Mouse (Mus musculus) heart, embryonic 14.5 days (tissue): ENCODE data around the gene Sgsm3. TPM values are rescaled to one million over a fixed set of nuclear protein-coding genes. Genes with fewer than 3 reads are reported as not detected.
A peak's percentile ranks its signal among the peaks of the same experiment; 100 is the strongest.
"Not testable (repeated sequence)": the region's sequence is repeated elsewhere in the genome, so short reads cannot be mapped to it uniquely, and the experiment has no call there.

ENCODE experiments used
- ATAC-seq: fragments of 200-750 bp; cut with Nextera tagmentation; 2 replicates; pipeline ENCODE4 v1.8.0; 2017; ENCODE audit warnings: low read depth, moderate TSS enrichment; ENCODE audit not compliant: insufficient number of reproducible peaks, insufficient read depth, low FRiP score
- H3K27ac ChIP-seq, 2 experiments: fragments of 200-500 bp in 1 of 2; fragments of 300-500 bp in 1 of 2; sonication (generic) in 1 of 2; replicated peaks in 1 of 2; 2 replicates each; pipeline ENCODE4 v1.5.1; 2012 to 2014; ENCODE audit warnings: low read depth in 2 of 2, low read length in 2 of 2, control low read depth in 1 of 2, mild to moderate bottlenecking in 1 of 2, mixed read lengths in 1 of 2; ENCODE audit not compliant: control insufficient read depth in 1 of 2, insufficient read depth in 1 of 2
- H3K27me3 ChIP-seq: fragments of 300-500 bp; sonication (generic); 2 replicates; pipeline ENCODE4 v1.6.1; 2014; ENCODE audit warnings: mild to moderate bottlenecking, low read length, control low read depth; ENCODE audit not compliant: control insufficient read depth, insufficient read depth
- H3K36me3 ChIP-seq: fragments of 300-500 bp; sonication (generic); 2 replicates; pipeline ENCODE4 v1.6.1; 2014; ENCODE audit warnings: mild to moderate bottlenecking, control low read depth, low read length, mixed read lengths; ENCODE audit not compliant: control insufficient read depth, insufficient read depth
- H3K4me1 ChIP-seq, 2 experiments: fragments of 200-500 bp in 1 of 2; fragments of 300-500 bp in 1 of 2; sonication (generic) in 1 of 2; 2 replicates each; pipeline ENCODE4 v1.6.1; 2012 to 2014; ENCODE audit warnings: low read length in 2 of 2, control low read depth in 1 of 2, mixed read lengths in 1 of 2; ENCODE audit not compliant: control insufficient read depth in 2 of 2, insufficient read depth in 2 of 2
- H3K4me2 ChIP-seq: fragments of 300-500 bp; sonication (generic); 2 replicates; pipeline ENCODE4 v1.6.1; 2014; ENCODE audit warnings: mild to moderate bottlenecking, low read length
- H3K4me3 ChIP-seq, 2 experiments: fragments of 200-500 bp in 1 of 2; fragments of 300-500 bp in 1 of 2; sonication (generic) in 1 of 2; 2 replicates each; pipeline ENCODE4 v1.5.1; 2012 to 2014; ENCODE audit warnings: low read length in 2 of 2, mild to moderate bottlenecking in 2 of 2, control low read depth in 1 of 2, low read depth in 1 of 2, moderate library complexity in 1 of 2; ENCODE audit not compliant: control insufficient read depth in 1 of 2, insufficient read depth in 1 of 2
- H3K9ac ChIP-seq: fragments of 300-500 bp; sonication (generic); 2 replicates; pipeline ENCODE4 v1.6.1; 2014; ENCODE audit warnings: mild to moderate bottlenecking, low read length
- H3K9me3 ChIP-seq: fragments of 300-500 bp; sonication (generic); 2 replicates; pipeline ENCODE4 v1.6.1; 2016; ENCODE audit warnings: low read length, control low read depth; ENCODE audit not compliant: control insufficient read depth
- WGBS: fragments of 180-500 bp; shearing (Covaris S2); extraction: QIAGEN DNeasy Blood & Tissue Kit; methylation state at CpG from one replicate; pipeline ENCODE4 v1.1.7; 2014; 5-methylcytosine and 5-hydroxymethylcytosine counted together
- polyA plus RNA-seq: library from polyadenylated mRNA; unstranded; fragments of >200 nt; fragmentation: Nextera tagmentation; extraction: Ambion mirVana; gene quantifications from 2 replicates; pipeline ENCODE4 v1.2.1, GENCODE M21; 2014

Sgsm3 gene
- polyA plus RNA-seq = 9.4 and 13.8 TPM in 2 replicates

DNA sequence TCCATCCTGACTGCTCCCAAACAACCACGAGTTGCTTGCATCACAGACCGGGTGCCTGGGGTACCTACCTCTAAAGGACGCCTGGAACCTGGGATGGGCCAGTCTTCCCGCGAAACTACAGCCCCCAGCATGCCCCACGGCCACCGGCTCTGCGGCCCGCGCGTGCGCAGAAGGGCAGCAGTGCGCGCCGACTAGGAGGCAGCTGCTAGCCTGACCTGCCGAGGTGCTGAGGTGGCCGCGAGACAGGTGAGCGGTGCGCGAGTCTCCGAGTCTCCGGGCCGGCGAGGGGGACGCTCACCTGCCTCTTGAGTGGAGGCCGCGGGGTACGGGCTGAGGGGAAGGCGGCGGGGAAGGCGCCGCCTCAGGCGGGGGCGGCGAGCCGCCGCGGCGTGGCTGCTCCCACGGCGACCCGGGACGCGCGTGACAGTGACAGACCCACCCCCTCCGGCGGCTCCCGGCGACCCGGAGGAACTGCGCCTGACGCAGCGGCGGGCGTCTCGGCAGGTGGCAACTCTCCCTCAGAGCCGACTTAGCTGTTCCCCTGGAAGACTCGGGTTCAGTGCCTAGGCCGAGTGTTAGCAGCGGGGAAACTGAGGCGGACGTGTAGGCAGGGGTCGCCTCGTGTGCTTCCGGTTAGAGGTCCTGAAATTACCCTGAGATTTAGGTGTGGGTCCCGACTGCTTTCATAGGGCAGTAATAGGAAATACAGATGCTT, at the start of gene Sgsm3:
Gene Sgsm3 (plus strand): TSS at position 146 of the 715 bp plus-strand sequence.
- no peaks in the 10 kb centered on the region for H3K36me3 ChIP-seq
- H3K4me2 ChIP-seq = peak within 1 kb of the TSS; percentile 79
- peak; percentile 68; the same call in 1 of the 2 replicates for ATAC-seq
- peaks cover 0 to 10% of the 10 kb centered on the region in 2 experiments; a peak in 1 of 4 replicates for H3K4me1 ChIP-seq
- H3K9me3 ChIP-seq = no peaks in the 10 kb centered on the region
- H3K9ac ChIP-seq = peak within 1 kb of the TSS; percentile 88
- 0 out of 4 replicates have a peak within 1 kb of the TSS, but pooled peaks of 1 of the 2 experiments have one; percentile 36 for H3K27ac ChIP-seq
- no peaks in the 10 kb centered on the region for H3K27me3 ChIP-seq
- H3K4me3 ChIP-seq = peak within 1 kb of the TSS; percentile 84 to 91
- WGBS = under 1% methylated on average over 67 of the region's 67 CpGs

GRCm38 (mm10) chr15:80928811-80929355, 48.7 kb upstream of the Sgsm3 start:
- Histone ChIP-seq H3K9ac (no peak overlapping the region), H3K9me3 (no peaks in the 10 kb centered on the region), H3K27ac (no peak overlapping the region), H3K4me3 (no peak overlapping the region), H3K4me2 (no peak overlapping the region), H3K4me1 (no peaks in the 10 kb centered on the region; a peak in 1 of 4 replicates), H3K27me3 (no peaks in the 10 kb centered on the region), H3K36me3 (peaks cover 77% of the 10 kb centered on the region)
- WGBS = 76% methylated on average over 20 of the region's 20 CpGs
- no peak for ATAC-seq

- WGBS = 15% methylated on average over 14 of the region's 16 CpGs
- Histone ChIP-seq H3K27me3 (no peaks in the 10 kb centered on the region), H3K9me3 (no peaks in the 10 kb centered on the region), H3K4me1 (no peaks in the 10 kb centered on the region; a peak in 1 of 4 replicates), H3K36me3 (peaks cover 76% of the 10 kb centered on the region), H3K4me3 (no peak overlapping the region), H3K9ac (no peak overlapping the region), H3K27ac (no peak overlapping the region), H3K4me2 (no peak overlapping the region)
- no peak for ATAC-seq
These were observed 47.5 kb upstream of the Sgsm3 start for GRCm38 (mm10) chr15:80930048-80930571.

GRCm38 (mm10) chr15:80930676-80931320, 46.8 kb upstream of the Sgsm3 start:
- H3K36me3 ChIP-seq = peaks cover 75% of the 10 kb centered on the region
- H3K4me1 ChIP-seq, H3K27ac ChIP-seq, H3K4me3 ChIP-seq, H3K4me2 ChIP-seq, H3K27me3 ChIP-seq, ATAC-seq, H3K9me3 ChIP-seq, H3K9ac ChIP-seq: not testable (repeated sequence)
- WGBS = 85% methylated on average over 23 of the region's 23 CpGs

GRCm38 (mm10) chr15:80931345-80931960, 46.1 kb upstream of the Sgsm3 start:
- no peak for ATAC-seq
- H3K4me3 ChIP-seq = no peak overlapping the region
- H3K36me3 ChIP-seq = peaks cover 72% of the 10 kb centered on the region
- no peaks in the 10 kb centered on the region for H3K27me3 ChIP-seq
- no peaks in the 10 kb centered on the region for H3K9me3 ChIP-seq
- 76% methylated on average over 9 of the region's 9 CpGs for WGBS
- no peak overlapping the region for H3K9ac ChIP-seq
- H3K4me2 ChIP-seq = no peak overlapping the region
- H3K27ac ChIP-seq = no peak overlapping the region
- H3K4me1 ChIP-seq = no peaks in the 10 kb centered on the region; a peak in 1 of 4 replicates

DNA sequence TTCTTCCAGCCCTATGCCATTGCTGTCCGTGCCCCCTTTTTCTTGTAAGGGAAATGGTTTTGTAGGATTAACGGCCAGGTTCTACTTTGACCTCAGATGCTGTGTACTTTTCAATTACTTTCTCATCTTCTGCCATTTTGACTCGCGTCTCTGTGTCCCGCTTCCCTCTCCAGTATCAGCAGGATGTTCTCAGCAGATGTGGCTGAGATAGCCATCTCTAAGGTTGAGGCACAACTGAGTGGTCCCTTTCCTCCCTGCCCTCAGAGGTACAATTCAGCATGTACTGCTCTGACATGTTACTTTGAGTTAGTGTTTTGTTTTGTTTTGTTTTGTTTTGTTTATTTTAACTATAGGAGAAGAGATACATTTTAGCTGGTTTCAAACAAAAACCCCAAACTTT, 42.7 kb upstream of the Sgsm3 start:
- ATAC-seq = no peak
- no peak overlapping the region for H3K9ac ChIP-seq
- no peaks in the 10 kb centered on the region for H3K27me3 ChIP-seq
- H3K36me3 ChIP-seq = peaks cover 57% of the 10 kb centered on the region
- WGBS = 89% methylated on average over 5 of the region's 5 CpGs
- H3K4me1 ChIP-seq = no peaks in the 10 kb centered on the region; a peak in 1 of 4 replicates
- no peak overlapping the region for H3K4me3 ChIP-seq
- no peak overlapping the region for H3K4me2 ChIP-seq
- no peaks in the 10 kb centered on the region for H3K9me3 ChIP-seq
- no peak overlapping the region for H3K27ac ChIP-seq

DNA sequence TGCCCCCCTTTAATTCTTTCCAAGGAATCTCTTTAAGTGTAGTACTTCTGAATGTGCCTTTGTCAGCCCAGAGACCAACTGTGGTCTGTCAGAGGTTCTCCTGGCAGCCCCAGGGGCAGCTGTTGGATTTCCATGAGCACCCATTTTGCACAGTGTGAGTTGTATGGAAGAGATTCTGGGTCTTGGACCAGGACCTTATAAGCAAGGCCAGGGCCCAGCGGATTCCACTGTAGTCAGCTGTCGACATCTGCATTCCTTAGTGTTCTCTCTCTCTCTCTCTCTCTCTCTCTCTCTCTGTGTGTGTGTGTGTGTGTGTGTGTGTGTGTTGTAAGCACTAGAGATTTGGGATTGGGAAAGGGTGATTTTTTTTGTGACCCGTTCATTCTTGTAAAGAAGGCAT, 40.9 kb upstream of the Sgsm3 start:
- no peak overlapping the region for H3K27ac ChIP-seq
- 59% methylated on average over 3 of the region's 3 CpGs for WGBS
- no peaks in the 10 kb centered on the region; a peak in 1 of 4 replicates for H3K4me1 ChIP-seq
- no peak overlapping the region for H3K4me2 ChIP-seq
- no peak for ATAC-seq
- no peak overlapping the region for H3K9ac ChIP-seq
- no peak overlapping the region for H3K4me3 ChIP-seq
- peaks cover 58% of the 10 kb centered on the region for H3K36me3 ChIP-seq
- no peaks in the 10 kb centered on the region for H3K27me3 ChIP-seq
- H3K9me3 ChIP-seq = no peaks in the 10 kb centered on the region
